In genomic region chr5:118718070-118718469, GRCm38 (mm10) we compare ENCODE assay signal across 11 mouse cellular contexts.
"Had no signal": no experiment of that assay in that cellular context is flagged by ENCODE, and none has a peak within 500 bp of the region (broad histone marks: within the 10 kb centered on the region; RNA-seq: fewer than 3 reads in every experiment).

No protein-coding gene starts in this region.

- DNase-seq: liver, embryonic 13.5 days; liver, postnatal 0 days; lung, adult 2 months; lung, postnatal 14 days; lung, postnatal 4 days; midbrain, embryonic 14.5 days; retina, postnatal 1 day; right cerebral cortex, adult 18-20 months; right cerebral cortex, postnatal 25 days; right cerebral cortex, postnatal 4 days; spleen, adult 18-20 months had no signal
